Mouse (Mus musculus): ENCODE results near the gene Mindy1.

Gene Mindy1

DNA sequence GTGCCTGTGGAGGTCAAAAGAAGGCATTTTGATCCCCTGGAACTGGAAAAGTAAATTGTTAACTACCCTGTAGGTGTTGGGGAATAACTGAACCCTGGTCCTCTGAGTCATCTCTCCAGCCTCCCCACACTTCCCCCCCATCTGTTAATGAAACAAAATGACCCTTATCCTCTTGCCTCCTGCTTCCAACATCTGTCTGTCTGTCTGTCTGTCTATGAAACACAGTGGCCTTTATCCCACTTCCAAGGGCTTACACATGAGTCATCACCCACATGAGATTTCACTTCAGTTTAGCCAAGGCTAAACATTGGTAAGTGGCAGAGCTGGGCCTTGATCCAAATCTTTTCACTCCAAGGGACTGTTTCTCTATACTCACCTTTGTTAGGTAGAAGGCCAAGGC, 13.3 kb upstream of the Mindy1 start:
- DNase-seq (ENCODE audit: low spot score) = no peak

DNA sequence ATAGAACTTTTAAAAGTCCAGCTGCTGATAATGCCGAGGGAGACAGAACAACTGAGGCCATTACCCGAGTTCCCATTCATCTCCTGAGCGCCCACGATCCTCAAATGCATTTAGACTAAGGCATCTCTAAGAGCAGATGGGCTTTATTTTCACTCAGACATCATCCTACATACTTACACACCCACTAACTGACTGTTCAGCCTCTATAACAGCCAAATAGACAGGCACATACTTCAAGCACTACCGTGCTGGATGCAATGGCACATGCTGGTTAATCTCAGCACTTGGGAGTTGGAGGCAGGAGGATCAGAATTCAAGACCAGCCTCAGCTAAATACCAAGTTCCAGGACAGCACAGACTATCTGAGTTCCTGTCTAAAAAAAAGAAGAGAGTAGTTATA, 11.4 kb upstream of the Mindy1 start:
- DNase-seq (ENCODE audit: low spot score) = no peak

DNA sequence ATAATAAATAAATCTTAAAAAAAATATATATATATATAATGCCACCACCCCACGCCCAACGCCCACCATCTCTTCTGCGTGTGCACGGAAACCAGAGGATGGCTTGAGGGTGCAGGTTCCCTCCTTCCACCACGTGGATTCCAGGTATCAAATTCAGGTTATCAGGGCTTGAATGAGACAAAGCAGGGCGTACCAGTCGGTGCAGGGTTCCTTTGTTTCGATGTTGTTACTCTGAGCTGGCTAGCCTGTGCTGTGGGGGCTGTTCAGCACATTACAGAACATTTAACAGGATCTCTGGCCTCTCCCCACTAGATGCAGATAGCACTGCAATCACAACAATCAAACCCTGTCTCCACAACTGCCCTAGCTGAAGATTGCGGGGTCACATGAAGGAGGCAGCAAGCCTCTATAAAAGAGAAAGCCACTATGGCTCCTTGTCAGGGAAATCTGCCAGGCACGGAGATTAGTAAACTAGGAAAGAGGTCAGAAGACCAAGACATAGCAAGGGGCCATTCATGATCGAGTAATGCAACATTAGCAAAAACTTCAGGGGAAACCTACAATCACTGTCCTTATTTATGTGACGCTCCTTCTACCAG, 10.3 kb upstream of the Mindy1 start:
- no peak for DNase-seq (ENCODE audit: low spot score)

DNA sequence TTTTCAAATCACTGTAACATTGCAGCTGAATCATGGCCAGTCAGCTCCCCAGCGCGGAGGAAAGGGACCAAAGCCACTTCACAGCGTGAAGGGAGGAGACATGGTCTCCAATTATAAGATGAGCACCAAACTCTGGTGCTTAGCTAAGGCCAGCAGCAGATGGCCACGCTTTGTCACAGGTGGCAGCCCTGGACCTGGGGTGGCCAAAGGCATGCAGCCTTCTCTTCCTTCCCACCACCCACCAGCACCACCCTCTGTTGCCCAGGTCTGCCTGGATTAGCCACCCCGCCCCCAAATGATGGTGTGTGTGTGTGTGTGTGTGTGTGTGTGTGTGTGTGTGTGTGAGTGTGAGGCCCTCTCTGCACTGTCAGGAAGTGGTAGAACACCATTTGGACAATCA, 7.7 kb upstream of the Mindy1 start:
- DNase-seq (ENCODE audit: low spot score) = no peak

DNA sequence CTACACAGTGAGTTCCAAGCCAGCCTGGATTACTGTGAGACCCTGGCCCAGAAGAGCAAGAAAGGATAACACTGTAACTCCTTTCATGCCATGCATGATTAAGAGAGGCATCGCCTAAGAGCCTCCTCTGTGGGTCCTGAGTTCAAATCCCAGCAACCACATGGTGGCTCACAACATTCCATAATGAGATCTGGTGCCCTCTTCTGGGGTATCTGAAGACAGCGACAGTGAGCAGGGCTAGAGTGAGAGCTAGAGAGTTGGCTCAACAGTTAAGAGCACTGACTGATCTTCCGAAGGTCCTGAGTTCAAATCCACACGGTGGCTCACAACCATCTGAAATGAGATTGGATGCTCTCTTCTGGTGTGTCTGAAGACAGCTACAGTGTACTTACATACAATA, 6.7 kb upstream of the Mindy1 start:
- DNase-seq (ENCODE audit: low spot score) = no peak

DNA sequence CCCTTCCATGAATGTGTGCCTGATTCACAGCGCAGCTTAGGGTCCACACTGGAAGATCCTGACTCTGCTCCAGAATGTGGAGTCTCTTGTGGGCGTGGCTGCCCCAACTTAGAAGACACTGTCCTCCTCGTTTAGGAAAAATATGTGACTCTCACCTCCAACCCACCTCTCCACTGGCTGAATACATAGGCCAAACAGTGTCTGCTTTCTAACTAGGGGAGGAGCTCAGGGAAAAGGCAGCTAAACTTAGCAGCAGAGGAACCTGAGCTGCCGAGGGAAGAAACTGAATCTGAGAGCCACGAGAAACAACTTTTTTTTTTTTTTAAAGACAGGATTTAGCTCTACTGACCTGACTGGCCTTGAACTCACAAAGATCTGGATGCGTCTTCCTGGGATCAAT, 6.0 kb upstream of the Mindy1 start:
- DNase-seq (ENCODE audit: low spot score) = no peak

DNA sequence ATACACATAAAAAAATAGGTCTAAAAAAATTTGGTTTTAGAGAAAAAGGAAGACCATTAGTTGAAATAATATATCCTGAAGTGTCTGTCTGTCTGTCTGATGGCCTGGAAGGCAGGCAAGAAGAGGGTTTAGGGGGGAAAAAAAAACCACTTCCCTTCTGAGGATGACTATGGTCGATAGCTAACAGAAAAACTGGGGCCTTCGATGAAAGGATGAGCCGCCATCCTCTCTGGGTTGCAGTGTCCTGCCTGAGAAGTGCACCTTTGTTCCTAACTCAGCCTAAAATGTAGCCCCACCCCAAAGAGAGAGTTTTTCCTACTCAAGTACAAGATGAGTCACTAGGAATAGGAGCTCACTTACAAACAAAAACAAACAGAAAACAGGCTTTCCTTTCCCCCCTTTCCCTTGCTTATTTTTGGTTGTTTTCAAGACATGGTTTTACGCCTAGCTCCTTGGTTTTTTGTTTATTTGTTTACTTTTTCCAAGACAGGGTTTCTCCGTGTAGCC, 4.7 kb upstream of the Mindy1 start:
- no peak for DNase-seq (ENCODE audit: low spot score)

DNA sequence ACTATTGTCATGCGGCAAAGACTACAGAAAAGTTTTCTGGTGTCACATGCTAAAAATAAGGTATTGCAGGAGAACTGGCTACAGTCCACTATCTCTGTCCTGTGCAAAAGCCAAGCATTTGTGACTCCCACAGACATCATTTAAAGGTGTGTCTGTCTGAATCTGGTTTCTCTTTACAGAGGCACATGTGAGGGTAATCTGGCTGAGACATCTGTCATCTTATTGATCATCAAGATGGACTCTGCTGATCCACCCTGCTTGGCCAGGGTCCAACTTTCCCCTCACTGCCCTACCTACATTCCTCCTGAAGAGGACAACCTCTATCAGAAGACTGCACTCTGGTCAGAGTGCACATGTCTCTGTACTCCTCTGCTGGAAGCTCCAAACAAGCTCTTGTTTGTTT, 4.0 kb upstream of the Mindy1 start:
- DNase-seq (ENCODE audit: low spot score) = no peak

DNA sequence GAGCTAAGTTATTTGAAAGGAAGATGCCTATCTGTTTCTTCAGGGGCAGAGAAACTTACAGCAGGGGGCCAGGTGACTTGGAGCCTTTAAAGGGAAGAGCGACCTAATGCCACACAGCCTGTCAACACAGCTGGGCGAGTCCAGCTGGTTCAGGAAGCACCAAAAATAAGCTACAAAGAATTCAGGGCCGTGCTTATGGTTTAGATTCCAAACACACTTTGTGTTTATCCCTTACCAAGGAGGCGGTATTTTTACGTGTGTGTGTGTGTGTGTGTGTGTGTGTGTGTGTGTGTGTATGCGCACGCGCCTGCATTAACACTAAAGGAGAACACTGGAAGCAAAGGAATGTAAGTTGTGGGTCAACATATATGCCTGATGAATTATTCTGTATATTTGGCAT, 398 bp upstream of the Mindy1 start:
- no peak for DNase-seq (ENCODE audit: low spot score)

DNA sequence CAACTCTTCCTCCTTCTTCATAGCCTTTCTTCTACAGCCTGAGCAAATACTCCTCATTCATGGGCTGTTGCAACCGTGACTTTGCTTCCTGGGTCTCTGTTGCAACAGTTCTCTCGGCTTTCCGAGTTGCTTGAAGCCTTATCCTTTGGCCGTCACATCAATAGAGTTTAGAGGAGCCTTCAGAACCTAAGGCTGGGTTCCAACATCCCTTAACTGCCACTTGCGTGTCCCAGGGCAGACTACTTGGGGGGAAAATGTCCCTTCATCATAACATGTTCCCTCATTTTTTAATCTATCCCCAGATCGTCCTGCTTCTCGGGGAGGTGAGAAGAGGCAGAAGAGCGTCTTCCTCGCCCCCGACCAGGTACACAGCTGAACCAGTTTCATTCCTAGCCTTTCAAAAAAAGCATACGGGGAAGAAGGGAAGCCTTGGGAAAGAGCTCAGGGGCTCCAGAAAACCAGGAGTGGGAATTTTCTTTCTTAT, 1.3 kb downstream of the Mindy1 start:
- peak; percentile 21 for DNase-seq (ENCODE audit: low spot score)

DNA sequence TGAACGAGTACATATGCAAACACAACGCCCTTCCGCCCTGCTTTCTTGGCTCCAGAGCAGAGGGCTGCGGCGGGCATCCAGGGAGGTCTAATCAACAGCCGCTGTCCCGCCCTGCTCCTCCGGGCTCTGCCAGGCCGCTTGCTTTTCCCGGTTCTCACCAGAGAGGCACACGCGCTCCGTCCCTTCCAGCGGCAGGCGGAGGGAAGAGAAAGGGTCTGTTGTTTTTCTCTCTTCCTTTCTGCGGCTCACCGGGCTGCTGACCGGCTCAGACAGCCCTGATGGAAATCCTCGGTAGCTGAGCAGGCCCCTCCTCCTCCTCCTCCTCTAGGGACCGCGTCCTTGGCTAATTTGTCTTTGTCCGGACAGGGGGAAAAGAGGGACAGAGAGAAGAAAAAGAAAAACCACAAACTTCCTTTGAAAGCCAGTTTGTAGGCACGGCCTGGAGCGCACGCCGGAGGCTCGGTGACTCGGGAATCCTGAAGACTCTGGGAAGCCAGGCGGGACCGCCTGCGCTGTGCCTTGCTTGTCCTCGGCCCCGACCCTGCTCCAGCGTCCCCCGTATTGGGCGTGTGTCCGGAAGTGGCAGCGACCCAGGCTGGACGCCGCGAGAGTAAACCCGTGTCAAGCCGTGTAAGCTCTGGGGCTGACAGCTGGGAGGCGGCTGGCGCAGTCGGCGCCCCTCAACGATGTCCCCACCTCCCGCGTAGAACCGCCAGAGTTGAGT, 1.9 kb downstream of the Mindy1 start:
- DNase-seq (ENCODE audit: low spot score) = peak; percentile 57

DNA sequence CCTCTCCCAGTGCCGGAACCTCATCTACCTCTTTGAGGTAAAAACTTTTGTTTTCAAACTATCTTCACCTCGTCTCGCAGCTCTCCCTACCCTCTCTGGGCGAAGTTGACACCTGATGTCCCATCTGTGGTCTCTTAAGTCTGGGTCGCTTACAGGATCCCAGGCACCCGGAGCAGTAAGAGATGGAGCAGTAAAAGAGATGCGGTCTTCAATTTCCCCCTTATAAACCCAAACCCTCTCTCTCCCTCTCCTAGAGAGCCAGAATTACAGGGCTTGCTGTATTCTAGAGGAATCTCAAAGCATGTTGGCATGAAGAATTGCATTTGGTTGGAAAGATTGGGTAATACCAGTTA, 2.4 kb downstream of the Mindy1 start:
- no peak for DNase-seq (ENCODE audit: low spot score)

DNA sequence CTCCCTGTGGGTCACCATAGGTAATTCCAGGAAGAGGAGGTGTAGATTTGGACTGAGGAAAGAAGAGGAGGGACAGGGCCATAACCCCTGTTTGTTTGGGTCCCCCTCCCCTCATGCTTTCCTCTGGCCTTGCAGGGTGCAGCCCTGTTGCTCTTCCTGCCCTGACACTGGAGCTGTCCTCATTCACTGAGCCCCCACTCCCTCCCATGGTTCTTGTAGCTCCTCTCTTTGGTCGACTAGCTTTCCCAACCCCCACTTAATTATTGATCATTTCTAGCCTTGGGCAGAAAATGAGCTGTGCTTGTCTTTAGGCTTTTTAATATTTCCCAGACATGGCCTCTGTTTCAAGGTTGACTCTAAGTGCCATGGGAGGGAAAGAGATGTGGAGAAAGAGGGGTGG, 2.9 kb downstream of the Mindy1 start:
- DNase-seq (ENCODE audit: low spot score) = no peak

DNA sequence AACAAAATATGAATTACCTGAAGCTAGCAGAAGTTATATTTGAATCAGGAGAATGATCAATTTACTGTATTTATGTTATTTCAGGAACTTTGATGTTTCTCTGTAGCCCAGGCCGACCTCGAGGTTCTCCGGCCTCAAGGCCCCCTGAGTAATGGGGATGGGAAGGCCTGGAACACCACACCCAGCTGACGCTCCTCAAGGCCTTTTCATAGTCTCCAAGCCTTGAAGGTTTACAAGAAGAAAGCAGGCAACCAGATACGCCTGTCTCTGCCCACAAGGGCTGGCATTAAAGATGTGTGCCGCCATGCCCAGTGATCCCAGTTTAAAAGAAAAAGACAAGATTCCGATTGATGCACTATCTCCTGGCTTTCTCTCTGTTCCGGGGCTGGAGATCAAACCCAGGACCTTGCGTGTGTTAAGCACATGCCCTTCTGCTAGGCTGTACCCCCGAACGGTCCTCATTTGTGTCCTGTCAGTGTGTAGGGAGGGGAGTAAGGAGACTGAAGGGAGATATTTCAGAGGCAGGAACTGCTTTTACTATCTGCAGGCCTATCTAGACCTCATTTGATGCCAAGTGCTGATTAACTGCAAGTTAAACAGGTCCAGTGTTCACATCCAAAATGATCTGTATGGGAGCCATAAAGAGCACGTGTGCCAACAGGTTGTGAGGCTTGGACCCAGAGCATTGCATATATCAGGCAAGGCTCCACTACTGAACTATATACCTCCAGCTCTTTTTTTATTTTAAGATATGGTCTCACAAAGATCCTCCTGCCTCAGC, 3.5 kb downstream of the Mindy1 start:
- no peak for DNase-seq (ENCODE audit: low spot score)

DNA sequence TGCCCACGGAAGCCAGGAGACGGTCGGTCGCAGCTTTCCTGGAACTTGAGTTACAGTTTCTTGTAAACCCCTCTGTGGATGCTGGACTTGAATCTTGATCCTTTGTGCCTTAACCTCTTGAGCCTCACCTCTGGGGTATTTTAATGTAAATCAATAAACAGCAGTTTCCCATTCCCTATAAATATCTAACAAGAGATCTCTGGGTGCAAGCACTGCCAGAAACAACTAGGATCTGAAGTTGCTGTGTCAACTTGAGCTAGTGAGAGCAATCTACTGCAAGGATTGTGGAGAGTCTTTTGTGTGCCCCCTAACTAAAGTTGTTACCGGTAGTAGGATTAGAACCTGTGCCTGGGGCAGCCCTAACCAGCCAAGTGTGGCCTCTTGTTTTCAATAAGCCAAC, 4.2 kb downstream of the Mindy1 start:
- no peak for DNase-seq (ENCODE audit: low spot score)

DNA sequence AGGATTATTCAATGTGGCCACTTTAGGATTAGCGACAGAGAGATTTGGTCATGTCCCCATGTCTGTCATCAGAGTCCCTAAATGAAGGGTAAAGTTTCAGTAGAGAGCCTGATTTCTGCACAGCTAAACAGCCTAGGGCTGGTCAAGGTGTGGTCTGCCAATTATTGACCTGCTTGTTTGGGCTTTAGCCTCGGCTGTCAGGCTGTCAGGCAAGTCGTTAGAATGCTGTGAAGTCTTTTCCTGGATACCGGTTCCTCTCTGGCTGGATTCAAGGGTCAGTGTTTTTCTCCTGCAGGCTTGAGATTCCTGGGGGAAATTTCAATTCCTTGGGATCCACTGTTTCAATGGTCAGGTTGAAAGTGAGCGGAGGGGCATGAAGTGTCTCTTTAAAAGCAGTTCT, 4.9 kb downstream of the Mindy1 start:
- DNase-seq (ENCODE audit: low spot score) = no peak

DNA sequence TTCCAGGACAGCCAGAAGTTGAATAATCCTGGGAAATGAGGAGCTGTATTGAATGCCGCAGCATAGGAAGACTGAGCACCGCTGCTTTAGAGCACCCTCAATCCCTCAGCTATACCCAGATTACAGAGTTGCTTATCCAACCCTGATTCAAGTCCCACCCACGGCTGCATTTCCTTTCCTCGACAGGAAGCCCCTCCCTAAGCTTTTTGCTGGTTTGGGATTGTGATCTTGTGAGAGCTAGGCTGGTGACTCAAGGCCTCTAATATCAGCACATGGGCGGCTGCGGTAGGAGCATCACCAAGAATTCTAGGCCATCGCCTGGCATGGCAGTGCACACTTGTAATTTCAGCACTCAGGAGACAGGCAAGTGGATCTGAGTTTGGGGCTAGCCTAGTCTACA, 5.4 kb downstream of the Mindy1 start:
- no peak for DNase-seq (ENCODE audit: low spot score)

DNA sequence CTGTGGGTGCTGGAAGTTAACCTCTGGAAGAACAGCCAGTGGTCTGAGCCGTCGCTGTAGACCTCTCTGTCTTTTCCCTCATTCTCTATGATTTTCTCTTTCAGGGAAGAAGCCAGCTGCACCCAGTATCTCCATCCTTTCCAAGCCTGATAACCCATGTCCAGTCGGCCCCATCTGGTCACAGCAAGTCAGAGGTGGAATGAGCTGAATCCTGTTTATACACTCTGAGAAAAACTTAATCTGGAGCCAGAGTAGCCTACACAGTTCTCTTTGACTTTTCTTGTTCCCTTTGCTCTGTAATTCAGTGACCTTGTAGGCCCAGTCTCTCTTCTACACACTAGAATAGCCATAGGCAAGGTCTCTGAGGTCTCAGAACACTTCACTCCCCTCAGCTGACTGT, 6.4 kb downstream of the Mindy1 start:
- no peak for DNase-seq (ENCODE audit: low spot score)

DNA sequence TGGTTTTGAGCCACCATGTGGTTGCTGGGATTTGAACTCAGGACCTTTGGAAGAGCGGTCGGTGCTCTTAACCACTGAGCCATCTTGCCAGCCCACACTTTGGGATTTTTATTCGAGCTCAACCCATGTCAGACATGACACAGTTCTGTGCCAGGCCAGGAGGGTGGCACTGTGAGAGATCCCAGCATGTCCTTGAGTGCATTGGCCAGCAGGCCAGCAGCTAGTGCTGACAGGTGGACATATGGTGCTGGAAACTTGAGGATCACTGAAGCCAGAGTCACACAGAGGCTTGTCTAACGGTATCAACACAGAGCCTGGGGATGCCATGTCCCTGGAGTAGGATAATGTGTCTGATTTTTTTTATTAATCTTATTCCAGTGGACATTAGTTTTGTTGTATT, 8.3 kb downstream of the Mindy1 start:
- DNase-seq (ENCODE audit: low spot score) = no peak

DNA sequence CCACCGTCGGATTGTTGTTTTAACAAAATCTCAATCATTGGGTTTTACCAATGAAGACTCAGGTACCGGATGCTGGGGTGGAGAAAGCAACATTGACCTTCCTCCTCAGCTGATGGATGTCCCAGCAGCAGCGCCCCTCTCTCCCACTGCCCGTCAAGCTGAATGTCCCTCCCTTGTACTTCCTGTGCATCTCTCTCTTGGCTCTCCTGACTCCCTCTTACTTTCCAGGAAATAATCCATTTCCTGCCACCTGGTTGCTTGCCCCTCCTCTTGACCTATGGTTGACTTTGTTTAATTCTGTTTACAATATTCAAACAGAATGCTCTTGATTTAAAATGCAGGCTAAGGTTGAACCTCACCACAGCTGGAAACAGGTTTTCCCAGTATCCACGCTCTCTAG, 9.0 kb downstream of the Mindy1 start:
- DNase-seq (ENCODE audit: low spot score) = no peak

DNA sequence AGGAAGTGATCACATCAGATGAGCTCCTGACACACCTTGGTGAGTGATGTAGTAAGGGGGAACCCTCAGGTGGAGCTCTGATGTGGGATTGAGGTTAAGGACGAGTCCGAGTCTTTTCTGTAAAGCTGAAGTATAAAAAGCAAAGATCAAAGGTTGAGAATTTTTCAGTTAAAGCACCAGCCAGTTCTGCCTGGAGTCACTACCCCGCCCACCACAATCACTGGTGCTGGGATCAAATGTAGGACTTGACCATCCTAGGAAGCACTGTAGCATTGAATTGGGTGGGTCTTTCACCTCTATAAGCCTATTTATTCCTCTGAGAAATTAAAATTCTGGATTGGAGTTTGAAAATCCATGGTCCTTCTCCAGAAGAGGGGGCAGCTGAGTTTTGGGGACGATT, 9.9 kb downstream of the Mindy1 start:
- DNase-seq (ENCODE audit: low spot score) = no peak

DNA sequence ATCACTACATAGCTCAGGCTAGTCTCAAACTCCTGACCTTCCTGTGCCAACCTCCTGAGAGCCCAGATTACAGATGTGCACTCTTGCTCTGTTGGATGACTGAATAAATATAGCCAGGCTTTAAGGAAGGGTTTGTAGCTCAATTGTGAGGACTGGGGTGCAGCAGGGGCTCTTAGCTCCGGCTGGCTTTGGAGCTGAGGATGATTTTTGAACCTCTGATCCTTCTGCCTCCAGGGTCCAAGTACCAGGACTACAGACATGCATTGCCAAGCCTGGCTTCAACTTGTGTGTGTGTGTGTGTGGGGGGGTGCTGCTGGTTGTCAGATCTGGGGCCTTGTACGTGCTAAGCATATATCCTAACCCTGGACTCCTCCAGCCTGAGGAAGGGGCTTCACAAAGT, 11.8 kb downstream of the Mindy1 start:
- no peak for DNase-seq (ENCODE audit: low spot score)

DNA sequence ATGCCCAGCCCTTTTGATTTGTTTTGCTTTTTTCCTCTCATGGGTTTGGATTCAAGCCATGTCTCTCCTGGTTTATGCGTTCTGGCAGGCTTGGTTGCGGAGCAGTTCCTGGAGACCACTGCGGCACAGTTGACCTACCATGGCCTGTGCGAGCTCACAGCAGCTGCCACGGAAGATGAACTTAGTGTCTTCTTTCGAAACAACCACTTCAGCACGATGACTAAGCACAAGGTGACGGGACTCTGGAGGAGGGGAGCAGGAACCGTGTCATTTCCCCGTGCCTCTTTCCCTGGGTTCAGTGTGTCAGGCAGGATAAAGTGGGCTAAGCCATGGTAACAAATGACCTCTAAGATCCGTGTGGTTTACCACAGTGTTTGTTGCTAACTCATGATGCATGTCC, 12.4 kb downstream of the Mindy1 start:
- DNase-seq (ENCODE audit: low spot score) = no peak

Measured in ovary, postnatal 10 days (tissue).